Mouse (Mus musculus) v-Abl transformed pro-B cells (cell line): ENCODE measurements at regions not wholly inside any gene's neighbourhood (a gene's known extent, or its start where the extent isn't known, plus 50 kb on each side); places are given as distances from the start of the nearest gene placed in this dataset.

Experiments used
- in situ Hi-C, 2 experiments: fragments of 400-800 bp; cut with MboI; formaldehyde crosslinking; loops; one replicate each; pipeline ENCODE4 v1.15.1; 2025; ENCODE audit not compliant: unreplicated experiment in 2 of 2

DNA sequence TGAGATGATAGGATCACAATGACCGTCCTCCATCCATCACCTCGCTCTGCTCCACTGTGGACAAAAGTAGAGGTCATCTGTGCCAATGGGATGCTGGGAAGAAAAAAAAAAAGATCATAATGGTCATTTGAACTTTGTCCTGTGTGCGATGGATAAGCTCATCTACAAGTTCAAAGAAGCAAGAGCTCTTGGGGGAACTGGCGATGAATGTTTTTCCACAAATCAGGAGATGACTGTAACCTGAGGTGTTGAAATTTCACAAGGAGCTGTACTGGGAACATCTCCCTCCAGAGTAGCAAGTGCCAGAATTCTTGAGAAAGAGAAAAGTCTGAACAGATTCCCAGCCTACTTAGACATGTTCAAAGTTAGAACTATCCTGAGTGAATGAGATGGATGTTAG, 287.0 kb downstream of the Tns3 start:
- in situ Hi-C loops, result loop anchor here in 1 of 2 experiments (25.0 kb wide), 1 partner anchor 1140 kb away; no protein-coding TSS in a partner anchor

DNA sequence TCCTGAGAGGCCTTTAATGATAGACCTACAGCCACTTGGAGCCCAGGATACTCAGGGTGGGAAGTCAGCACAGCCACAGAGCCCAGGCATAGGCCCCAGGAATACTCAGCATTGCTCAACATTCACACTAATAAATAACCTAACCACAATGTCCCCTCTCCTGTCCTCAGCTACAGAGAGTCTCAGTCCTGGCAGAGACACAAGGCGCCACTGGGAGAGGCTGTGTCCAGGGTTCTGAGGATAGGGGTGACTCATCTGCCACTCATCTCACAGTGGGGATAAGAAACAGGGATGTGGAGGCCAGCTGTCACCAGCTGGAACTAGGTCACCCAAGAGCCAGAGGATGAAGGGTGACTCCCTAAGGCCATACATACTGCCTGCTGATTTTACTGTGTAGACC, 298.8 kb downstream of the Tns3 start:
- in situ Hi-C loops, result no loop called here

DNA sequence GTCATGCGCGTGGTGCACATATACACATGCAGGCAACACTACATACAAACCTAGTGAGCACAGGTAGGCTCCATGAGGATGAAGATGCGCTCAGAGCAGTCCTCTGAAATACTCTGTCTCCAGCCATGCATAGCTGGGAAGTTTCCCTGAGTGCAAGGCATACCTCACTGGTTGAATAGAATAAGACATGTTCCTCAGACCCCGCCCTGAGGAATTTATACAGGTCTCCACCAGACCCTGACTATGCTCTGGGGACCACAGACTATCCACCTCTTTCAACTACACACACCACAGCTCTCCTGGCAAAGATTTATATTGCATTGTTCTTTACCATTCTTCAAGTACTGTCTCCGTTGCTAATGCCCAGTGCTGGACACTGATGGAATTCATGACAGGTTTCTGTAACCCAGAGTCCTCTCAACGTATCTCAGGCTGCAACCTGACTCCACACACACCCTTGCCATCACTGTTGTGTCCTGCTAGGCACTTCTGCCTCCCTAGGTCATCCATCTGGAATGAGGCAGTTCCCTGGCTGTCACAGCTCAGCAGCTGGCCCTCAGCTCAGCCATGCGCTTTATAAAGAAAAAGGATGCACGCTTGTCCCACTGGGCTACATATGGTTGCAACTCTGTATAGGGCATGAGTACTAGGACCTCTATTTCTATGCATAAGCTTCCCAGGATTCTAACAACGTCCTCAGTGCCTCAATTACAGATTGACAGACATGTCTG, 299.5 kb downstream of the Tns3 start:
- in situ Hi-C loops, result no loop called here

GRCm38 (mm10) chr11:8344938-8345337, 319.4 kb downstream of the Tns3 start:
- in situ Hi-C loops, result no loop called here

- in situ Hi-C loops, result loop anchor here in 1 of 2 experiments (5.0 kb wide), 1 partner anchor 1650 kb away; no protein-coding TSS in a partner anchor
Measured at GRCm38 (mm10) chr11:8302347-8303188, 361.8 kb downstream of the Tns3 start.

DNA sequence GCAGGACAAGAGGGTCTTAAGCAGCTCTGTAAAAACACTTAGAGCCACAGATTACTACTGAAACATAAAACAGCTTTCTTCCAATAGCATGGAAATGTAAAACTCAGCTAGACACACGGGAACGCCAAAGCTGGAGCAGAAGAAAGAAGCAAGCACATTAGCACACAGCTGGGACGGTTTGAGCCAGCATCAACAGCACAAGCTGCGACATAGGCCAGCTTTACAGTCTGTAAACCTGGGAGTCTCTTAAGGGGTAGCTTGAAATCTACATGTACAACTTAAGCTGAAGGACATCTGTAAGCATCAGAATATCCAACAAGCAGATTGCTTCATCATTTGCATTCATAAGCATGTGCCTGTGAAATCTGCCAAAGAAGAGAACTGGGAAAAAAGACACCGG, 366.9 kb downstream of the Tns3 start:
- in situ Hi-C loops, result no loop called here

DNA sequence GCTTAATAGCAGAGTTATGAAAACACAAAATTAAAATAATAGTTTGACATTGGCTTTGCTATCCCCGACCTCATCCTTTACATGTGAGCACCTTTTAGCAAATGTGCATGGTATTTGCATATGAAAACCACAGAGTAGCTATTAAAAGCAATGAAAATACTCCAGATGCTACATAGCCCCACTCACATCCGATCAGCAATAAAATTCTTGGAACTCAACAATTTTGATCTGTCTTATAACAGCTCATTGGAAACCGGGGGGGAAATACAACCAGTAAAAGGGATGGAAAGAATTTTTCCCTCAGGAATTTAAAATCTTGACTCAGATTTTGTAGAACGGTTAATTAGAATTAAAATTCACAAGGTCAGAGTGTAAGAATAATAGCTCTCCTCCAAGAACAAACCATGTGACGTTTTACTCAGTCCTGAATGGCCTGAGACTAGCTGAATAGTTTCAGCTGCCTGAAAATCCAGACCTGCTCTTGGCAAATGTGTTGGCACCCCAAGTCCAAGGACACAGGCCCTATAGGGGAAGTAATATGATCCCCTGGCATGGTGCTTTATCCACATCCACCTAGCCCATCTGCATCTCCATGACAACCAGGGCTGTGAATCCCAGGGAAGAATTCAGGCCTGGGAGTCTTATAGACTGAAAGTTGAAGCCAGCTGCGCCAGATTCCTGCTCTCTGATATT, 370.9 kb downstream of the Tns3 start:
- in situ Hi-C loops, result no loop called here

DNA sequence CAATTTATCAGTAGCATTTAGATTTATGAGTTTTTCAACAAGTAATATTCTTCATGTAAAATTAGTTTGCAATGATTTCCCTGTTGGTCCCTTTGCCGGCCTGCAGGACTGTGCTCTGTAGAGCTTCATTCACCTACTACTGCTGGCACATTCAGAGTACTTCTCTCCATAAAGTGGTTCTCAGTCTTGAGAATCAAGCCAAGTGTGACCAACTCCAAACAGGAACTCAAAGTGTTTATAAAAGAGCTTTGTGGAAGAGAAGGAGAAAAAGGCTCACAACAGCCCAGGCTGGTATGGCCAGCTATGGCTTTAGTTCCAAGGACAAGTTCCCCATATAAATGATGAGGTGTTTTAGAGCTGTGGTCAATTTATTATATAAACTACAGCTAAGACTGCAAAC, 379.1 kb downstream of the Tns3 start:
- in situ Hi-C loops, result no loop called here

DNA sequence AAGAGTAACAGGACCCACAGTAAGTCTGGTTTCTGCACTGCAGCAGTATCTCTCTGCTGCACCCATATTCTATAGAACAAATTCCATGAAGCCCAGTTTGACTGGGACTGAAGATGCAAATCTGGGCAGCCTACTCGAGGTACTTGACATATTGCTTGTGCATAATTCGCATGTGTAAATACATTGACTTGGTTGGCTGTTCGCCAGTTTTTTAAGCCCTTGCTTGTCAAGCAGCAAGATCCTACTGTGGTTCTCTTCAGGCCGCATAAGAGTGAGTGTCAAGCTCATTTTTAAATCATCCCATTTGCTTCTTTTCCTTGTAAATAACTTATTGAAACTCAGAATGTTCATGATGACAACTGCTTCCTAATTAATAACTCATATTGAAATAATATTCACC, 389.1 kb downstream of the Tns3 start:
- in situ Hi-C loops, result no loop called here

DNA sequence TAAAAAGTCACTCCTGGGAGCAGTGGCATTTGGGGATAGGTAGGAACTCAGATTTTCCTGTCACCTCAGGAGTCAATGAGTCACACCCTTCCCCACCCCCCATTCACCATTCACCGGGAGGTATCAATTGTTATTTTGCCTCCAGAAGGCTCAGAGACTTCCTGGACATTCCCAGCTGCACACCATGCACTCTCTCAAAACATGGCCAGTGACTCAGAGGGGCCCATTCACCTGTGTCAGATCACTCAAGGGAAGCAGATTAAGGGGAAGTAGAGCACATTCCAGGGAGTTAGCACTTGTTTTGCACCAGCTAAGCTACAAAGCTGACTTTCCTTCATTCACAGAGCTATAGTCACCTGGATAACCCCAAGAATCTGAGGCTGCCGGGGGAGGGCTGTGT, 395.2 kb downstream of the Tns3 start:
- in situ Hi-C loops, result no loop called here

- in situ Hi-C loops, result no loop called here
Measured at GRCm38 (mm10) chr11:8254036-8254435, 410.3 kb downstream of the Tns3 start.

DNA sequence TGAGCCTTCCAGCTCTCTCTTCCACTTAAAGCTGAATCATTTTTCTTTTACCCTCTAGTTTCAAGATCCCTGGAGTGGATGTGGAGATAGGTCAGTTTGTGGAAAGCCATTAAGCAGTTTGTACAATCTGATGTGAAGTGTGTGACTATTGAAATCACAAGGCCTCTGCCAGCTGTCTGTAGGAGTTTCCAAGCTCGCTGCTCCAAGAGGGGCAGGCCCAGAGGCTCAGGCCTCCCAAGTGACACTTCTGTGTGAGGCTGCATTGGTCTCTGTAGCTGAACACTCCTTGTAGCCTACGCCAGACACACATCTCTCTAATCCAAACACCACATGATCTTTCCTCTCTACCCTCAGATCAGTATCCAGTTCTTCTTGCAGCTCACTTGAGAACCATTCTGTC, 413.0 kb downstream of the Tns3 start:
- in situ Hi-C loops, result no loop called here

DNA sequence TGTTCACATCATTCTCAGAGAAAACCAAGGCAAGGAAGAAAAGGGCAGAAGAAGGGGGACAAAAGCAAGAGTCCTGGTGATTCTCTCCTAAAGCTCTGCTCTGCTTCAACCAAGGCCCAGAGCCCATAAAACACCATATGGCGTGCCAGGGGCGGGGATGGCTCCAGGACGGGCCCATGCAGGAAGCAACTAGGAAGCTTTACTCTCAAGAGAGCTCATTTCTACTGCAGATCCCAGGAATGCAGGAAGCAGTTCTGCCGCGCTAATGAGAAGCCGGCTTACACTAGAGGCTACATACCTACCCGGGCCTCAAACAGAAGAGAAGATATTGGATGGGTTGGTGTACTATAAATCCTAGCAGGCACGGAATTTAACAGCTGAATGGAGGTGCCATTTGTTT, 414.9 kb downstream of the Tns3 start:
- in situ Hi-C loops, result loop anchor here (25.0 kb wide), 1 partner anchor 1587 kb away; the partner anchor contains the start of gene Ramp3 (in 2 of the 2)

DNA sequence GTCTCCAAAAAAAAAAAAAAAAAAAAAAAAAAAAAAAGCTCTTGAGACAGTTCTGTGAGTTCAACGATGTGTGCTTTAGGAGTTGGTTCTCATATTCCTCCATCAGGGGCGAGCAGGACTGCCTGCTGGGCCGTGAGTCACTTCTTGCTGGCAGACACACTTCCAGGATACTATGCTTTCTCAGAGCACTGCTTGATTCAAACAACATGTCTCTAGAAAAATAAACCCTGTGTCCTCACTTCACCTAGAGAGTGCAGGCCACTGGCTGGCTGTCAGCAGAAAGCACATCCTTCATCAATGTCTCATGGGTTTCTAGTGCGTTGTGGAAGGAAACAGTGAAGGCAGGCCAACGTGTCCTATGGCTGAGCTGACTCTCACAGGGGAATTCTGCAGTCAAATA, 416.8 kb downstream of the Tns3 start:
- in situ Hi-C loops, result loop anchor here (25.0 kb wide), 1 partner anchor 1585 kb away; the partner anchor contains the start of gene Ramp3 (in 2 of the 2)

GRCm38 (mm10) chr11:8247024-8247423, 417.3 kb downstream of the Tns3 start:
- in situ Hi-C loops, result loop anchor here (25.0 kb wide), 1 partner anchor 1585 kb away; the partner anchor contains the start of gene Ramp3 (in 2 of the 2)

DNA sequence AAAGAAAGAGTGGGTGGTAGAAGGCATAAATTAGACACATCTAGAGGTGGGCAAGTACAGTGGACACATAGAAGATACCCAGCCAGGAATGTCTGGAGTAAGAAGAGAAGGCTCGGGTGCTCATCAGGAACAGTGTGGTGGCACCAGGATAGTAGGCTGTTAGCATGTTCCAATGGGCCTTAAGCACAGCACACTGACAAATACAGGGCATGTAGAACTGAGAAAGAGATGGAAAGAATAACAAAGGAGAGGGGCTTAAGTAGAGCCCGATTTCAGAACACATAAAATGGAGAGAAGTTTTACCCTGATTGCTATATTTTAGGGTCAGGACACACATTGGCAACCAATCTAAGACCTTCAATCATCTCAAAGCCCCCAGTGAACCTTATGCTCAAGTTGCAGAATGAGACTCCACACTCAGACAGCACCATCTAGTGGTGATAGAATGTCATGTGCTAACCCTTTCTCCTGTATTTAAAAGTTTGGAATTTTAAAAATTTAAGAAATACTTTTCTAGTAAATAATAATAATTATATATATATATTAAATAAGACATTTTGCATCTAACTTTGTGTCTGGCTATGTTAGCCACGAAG, 418.8 kb downstream of the Tns3 start:
- in situ Hi-C loops, result loop anchor here (25.0 kb wide), 1 partner anchor 1583 kb away; the partner anchor contains the start of gene Ramp3 (in 2 of the 2)

GRCm38 (mm10) chr11:8238498-8238897, 425.8 kb downstream of the Tns3 start:
- in situ Hi-C loops, result loop anchor here (25.0 kb wide), 1 partner anchor 1576 kb away; the partner anchor contains the start of gene Ramp3 (in 2 of the 2)

GRCm38 (mm10) chr11:8237556-8237955, 426.8 kb downstream of the Tns3 start:
- in situ Hi-C loops, result loop anchor here (25.0 kb wide), 1 partner anchor 1575 kb away; the partner anchor contains the start of gene Ramp3 (in 2 of the 2)

DNA sequence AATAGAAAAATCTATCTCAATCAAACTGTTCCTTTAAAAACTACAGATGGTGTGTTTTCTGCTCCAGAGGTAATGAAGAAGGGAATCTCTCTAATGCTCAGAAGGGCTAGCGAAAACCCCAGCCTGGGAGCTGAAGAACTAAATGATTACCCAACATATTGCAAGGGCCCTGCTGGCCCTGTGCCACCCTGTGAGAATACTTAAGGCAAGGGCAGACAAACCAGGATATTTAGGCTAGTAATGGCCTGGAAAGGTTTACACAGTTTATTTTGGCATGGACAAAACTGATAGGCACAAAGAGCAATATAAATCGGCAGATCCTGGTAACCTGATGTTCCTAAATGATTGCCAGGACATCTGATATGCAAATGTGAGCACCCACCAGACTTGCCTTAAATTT, 428.3 kb downstream of the Tns3 start:
- in situ Hi-C loops, result loop anchor here (25.0 kb wide), 1 partner anchor 1574 kb away; the partner anchor contains the start of gene Ramp3 (in 2 of the 2)

DNA sequence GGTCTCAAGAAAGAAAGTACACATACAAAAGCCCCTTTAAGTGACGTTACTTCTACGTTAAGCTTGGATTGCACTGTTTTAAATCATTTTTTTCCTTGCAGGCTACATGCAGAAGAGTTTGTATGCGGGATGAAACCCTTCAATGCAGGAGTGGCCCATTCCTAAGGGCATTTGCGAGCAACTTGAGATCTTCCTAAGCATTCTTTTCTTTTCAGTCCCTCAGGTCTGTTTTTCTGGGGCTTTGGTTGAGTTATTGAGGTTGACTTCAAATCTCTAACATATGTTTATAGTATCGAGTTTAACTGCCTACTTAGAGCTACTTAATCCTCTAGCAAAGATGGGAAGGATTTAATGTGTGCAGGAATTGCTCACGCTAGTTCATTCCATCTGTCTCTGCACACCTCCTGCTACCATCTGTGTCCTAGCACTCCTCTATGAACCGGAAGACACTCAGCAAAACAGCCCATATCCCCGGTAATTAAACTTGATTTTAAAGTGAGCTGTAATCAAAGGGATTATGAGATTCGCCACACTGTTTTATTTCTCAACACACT, 431.6 kb downstream of the Tns3 start:
- in situ Hi-C loops, result loop anchor here (25.0 kb wide), 1 partner anchor 1570 kb away; the partner anchor contains the start of gene Ramp3 (in 2 of the 2)
